Mouse (Mus musculus): Measurements from ENCODE around the gene Fthl17e. TPM values are rescaled to one million over a fixed set of nuclear protein-coding genes. Genes with fewer than 3 reads are reported as not detected.
"Not testable (repeated sequence)": the region's sequence is repeated elsewhere in the genome, so short reads cannot be mapped to it uniquely, and the experiment has no call there.

The Fthl17e gene
- not detected in 2 replicates for polyA plus RNA-seq (2015; fragmentation: Nextera tagmentation; extraction: Ambion mirVana)

DNA sequence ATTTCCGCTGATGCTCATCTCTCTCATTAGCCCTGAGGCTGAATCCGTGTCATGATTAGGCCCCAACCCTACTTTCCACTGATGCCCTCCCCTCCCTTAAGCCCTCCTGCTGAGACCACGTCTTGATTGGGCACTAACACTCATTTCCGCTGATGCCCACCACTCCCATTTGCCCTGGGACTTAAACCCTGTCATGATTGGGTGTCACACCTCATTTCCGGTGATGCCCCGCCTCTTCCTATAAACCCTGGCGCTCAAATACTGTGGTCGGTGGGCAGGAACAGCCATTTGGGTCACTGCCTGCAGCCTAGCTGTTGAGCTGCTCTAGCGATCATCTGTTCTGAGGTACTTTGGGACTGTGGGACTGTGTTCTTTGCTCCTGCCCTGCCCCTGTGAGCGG, at the start of gene Fthl17e:
Gene Fthl17e, plus strand, starts transcription at position 301 of the 400 bp plus-strand sequence.
- H3K4me2 ChIP-seq (replicated peaks); H3K27ac ChIP-seq; H3K4me3 ChIP-seq (replicated peaks); ATAC-seq; H3K4me1 ChIP-seq (replicated peaks); H3K9ac ChIP-seq (replicated peaks); H3K27me3 ChIP-seq; H3K9me3 ChIP-seq; H3K36me3 ChIP-seq: not testable (repeated sequence)
- no CpG with 5 or more reads among the region's 10 CpGs for whole genome bisulfite sequencing

DNA sequence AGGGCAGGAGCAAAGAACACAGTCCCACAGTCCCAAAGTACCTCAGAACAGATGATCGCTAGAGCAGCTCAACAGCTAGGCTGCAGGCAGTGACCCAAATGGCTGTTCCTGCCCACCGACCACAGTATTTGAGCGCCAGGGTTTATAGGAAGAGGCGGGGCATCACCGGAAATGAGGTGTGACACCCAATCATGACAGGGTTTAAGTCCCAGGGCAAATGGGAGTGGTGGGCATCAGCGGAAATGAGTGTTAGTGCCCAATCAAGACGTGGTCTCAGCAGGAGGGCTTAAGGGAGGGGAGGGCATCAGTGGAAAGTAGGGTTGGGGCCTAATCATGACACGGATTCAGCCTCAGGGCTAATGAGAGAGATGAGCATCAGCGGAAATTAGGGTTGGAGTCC, 46.6 kb upstream of the Fthl17e start, which contains the start of gene Fthl17d:
Gene Fthl17d, minus strand, starts transcription at position 101 of the 400 bp plus-strand sequence.
- H3K4me3 ChIP-seq (replicated peaks); H3K9ac ChIP-seq (replicated peaks); H3K27ac ChIP-seq; H3K27me3 ChIP-seq; H3K4me2 ChIP-seq (replicated peaks); H3K36me3 ChIP-seq; H3K4me1 ChIP-seq (replicated peaks); H3K9me3 ChIP-seq; ATAC-seq: not testable (repeated sequence)
- no CpG with 5 or more reads among the region's 9 CpGs for WGBS

- Histone ChIP-seq H3K9me3 (no peaks in the 10 kb centered on the region), H3K27ac (no peak overlapping the region), H3K36me3 (no peaks in the 10 kb centered on the region), H3K4me3 (replicated peaks) (no peak overlapping the region), H3K4me2 (replicated peaks) (no peak overlapping the region), H3K27me3 (no peaks in the 10 kb centered on the region), H3K4me1 (replicated peaks) (no peaks in the 10 kb centered on the region), H3K9ac (replicated peaks) (no peak overlapping the region)
- no peak for ATAC-seq
- WGBS: 36% methylated on average over 1 of the region's 1 CpGs
Measured at GRCm38 (mm10) chrX:9016079-9016478, 17.2 kb upstream of the Fthl17e start.

- Histone ChIP-seq H3K27me3 (no peaks in the 10 kb centered on the region), H3K9me3 (no peaks in the 10 kb centered on the region), H3K4me2 (replicated peaks) (no peak overlapping the region), H3K27ac (no peak overlapping the region), H3K36me3 (no peaks in the 10 kb centered on the region), H3K4me3 (replicated peaks) (no peak overlapping the region), H3K4me1 (replicated peaks) (no peaks in the 10 kb centered on the region), H3K9ac (replicated peaks) (no peak overlapping the region)
- ATAC-seq: no peak
- 66% methylated on average over 10 of the region's 10 CpGs for WGBS
Measured at GRCm38 (mm10) chrX:9019481-9019880, 13.8 kb upstream of the Fthl17e start.

DNA sequence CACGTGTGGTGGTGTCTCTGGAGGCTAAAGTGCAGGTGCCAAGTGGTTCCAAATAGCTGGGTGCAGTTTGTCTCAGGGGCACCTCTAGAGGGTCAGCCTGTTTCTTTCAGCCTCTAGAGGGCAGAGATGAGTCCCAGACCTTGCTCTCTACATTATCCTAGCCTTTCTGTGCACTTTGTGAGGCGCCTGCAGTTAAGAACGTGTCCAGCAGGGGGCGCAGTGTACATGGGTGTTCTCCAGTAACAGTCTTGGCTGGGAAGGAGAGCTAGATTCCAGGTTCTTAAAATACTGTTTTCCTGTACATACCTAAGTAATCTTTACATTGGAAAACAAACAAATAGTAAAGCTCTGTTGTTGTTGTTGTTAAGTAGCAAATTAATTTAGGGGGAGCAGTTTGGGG, 8.3 kb downstream of the Fthl17e start:
- not testable (repeated sequence) for ATAC-seq
- 32% methylated on average over 3 of the region's 4 CpGs for WGBS

GRCm38 (mm10) chrX:9060952-9061351, 27.7 kb downstream of the Fthl17e start:
- H3K27ac ChIP-seq; H3K27me3 ChIP-seq; H3K9ac ChIP-seq (replicated peaks); H3K4me1 ChIP-seq (replicated peaks); H3K4me2 ChIP-seq (replicated peaks); H3K36me3 ChIP-seq; H3K4me3 ChIP-seq (replicated peaks); H3K9me3 ChIP-seq: not testable (repeated sequence)
- ATAC-seq: 0 out of 2 replicates have a peak, but pooled peaks have one; percentile 43
- WGBS: 27% methylated on average over 9 of the region's 9 CpGs

More for the DNA sequence above, 8.3 kb downstream of the Fthl17e start:
- not testable (repeated sequence) for H3K4me3 ChIP-seq (replicated peaks); H3K4me1 ChIP-seq (replicated peaks); H3K36me3 ChIP-seq; H3K4me2 ChIP-seq (replicated peaks); H3K27ac ChIP-seq; H3K9me3 ChIP-seq; H3K9ac ChIP-seq (replicated peaks); H3K27me3 ChIP-seq

DNA sequence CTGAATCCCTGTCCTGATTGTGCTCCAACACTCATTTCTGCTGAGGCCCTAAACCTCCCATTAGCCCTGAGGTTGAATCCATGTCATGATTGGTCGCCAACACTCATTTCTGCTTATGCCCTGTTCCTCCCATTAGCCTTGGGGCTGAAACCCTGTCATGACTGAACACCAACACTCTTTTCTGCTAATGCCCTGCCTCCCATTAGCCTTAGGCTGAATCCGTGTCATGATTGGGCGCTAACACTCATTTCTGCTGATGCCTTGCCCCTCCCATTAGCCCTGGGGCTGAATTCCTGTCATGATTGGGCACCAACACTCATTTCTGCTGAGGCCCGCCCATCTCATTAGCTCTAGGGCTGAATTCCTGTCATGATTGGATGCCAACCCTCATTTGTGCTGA, 28.8 kb downstream of the Fthl17e start:
- no peak for ATAC-seq
- Histone ChIP-seq H3K27ac (no peak overlapping the region), H3K4me1 (replicated peaks) (no peaks in the 10 kb centered on the region), H3K4me2 (replicated peaks) (no peak overlapping the region), H3K9me3 (no peaks in the 10 kb centered on the region; the same call in 1 of the 2 replicates), H3K36me3 (no peaks in the 10 kb centered on the region), H3K9ac (replicated peaks) (no peak overlapping the region), H3K27me3 (no peaks in the 10 kb centered on the region), H3K4me3 (replicated peaks) (no peak overlapping the region)
- 85% methylated on average over 4 of the region's 4 CpGs for WGBS

GRCm38 (mm10) chrX:9062715-9063114, 29.4 kb downstream of the Fthl17e start, which contains the start of gene Fthl17f:
TSS of gene Fthl17f (plus strand) at chrX:9063015.
- H3K9me3 ChIP-seq; H3K4me3 ChIP-seq (replicated peaks); H3K36me3 ChIP-seq; H3K9ac ChIP-seq (replicated peaks); H3K27me3 ChIP-seq; H3K4me1 ChIP-seq (replicated peaks); H3K4me2 ChIP-seq (replicated peaks); ATAC-seq; H3K27ac ChIP-seq: not testable (repeated sequence)
- WGBS: 92% methylated on average over 11 of the region's 11 CpGs

DNA sequence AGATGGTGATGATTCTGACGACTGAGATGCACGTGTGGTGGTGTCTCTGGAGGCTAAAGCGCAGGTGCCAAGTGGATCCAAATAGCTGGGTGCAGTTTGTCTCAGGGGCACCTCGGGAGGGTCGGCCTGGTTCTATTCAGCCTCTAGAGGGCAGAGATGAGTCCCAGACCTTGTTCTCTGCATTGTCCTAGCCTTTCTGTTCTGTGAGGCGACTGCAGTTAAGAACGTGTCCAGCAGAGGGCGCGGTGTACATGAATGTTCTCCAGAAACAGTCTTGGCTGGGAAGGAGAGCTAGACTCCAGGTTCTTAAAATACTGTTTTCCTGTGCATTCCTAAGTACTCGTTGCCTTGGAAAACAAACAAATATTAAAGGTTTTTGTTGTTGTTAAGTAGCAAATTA, 44.4 kb downstream of the Fthl17e start:
- not testable (repeated sequence) for H3K36me3 ChIP-seq; H3K27ac ChIP-seq; H3K27me3 ChIP-seq; H3K9ac ChIP-seq (replicated peaks); H3K4me2 ChIP-seq (replicated peaks); H3K9me3 ChIP-seq; H3K4me1 ChIP-seq (replicated peaks); H3K4me3 ChIP-seq (replicated peaks)
- ATAC-seq: peak; percentile 70; the same call in 1 of the 2 replicates
- 16% methylated on average over 9 of the region's 10 CpGs for WGBS

Other genes starting within 250 kb of the Fthl17e start
- gene Ssxb5, start 229.8 kb upstream of the Fthl17e start, polyA plus RNA-seq (2015; fragmentation: Nextera tagmentation; extraction: Ambion mirVana): not detected in 2 replicates
- gene Gm6592, start 189.5 kb upstream of the Fthl17e start, polyA plus RNA-seq (2015; fragmentation: Nextera tagmentation; extraction: Ambion mirVana): not detected in 2 replicates
- not detected in 2 replicates for gene Gm5751, start 159.2 kb upstream of the Fthl17e start, polyA plus RNA-seq (2015; fragmentation: Nextera tagmentation; extraction: Ambion mirVana)
- gene B630019K06Rik, start 141.1 kb upstream of the Fthl17e start, polyA plus RNA-seq (2015; fragmentation: Nextera tagmentation; extraction: Ambion mirVana): 18.1 and 21.2 TPM in 2 replicates
- gene Fthl17b, start 70.5 kb upstream of the Fthl17e start, polyA plus RNA-seq (2015; fragmentation: Nextera tagmentation; extraction: Ambion mirVana): not detected in 2 replicates
- gene Fthl17c, start 56.9 kb upstream of the Fthl17e start, polyA plus RNA-seq (2015; fragmentation: Nextera tagmentation; extraction: Ambion mirVana): not detected in 2 replicates
- gene Fthl17d, start 46.7 kb upstream of the Fthl17e start, polyA plus RNA-seq (2015; fragmentation: Nextera tagmentation; extraction: Ambion mirVana): not detected in 2 replicates
- gene Fthl17f, start 29.5 kb downstream of the Fthl17e start, polyA plus RNA-seq (2015; fragmentation: Nextera tagmentation; extraction: Ambion mirVana): not detected in 2 replicates
- gene 4930402K13Rik, start 71.1 kb downstream of the Fthl17e start, polyA plus RNA-seq (2015; fragmentation: Nextera tagmentation; extraction: Ambion mirVana): not detected in 2 replicates
- 4.0 and 4.1 TPM in 2 replicates for gene Lancl3, start 166.4 kb downstream of the Fthl17e start, polyA plus RNA-seq (2015; fragmentation: Nextera tagmentation; extraction: Ambion mirVana)
- gene Gm14862, start 223.4 kb downstream of the Fthl17e start, polyA plus RNA-seq (2015; fragmentation: Nextera tagmentation; extraction: Ambion mirVana): not detected in 2 replicates
- gene Xk, start 239.3 kb downstream of the Fthl17e start, polyA plus RNA-seq (2015; fragmentation: Nextera tagmentation; extraction: Ambion mirVana): 2.3 and 2.9 TPM in 2 replicates

All from midbrain, embryonic 13.5 days (tissue).